Mouse (Mus musculus) testis, adult 2 months (tissue): ENCODE measurements around the gene Pxk.

Source experiments
- CTCF ChIP-seq: fragments of 200-500 bp; IDR thresholded peaks from 2 replicates; pipeline ENCODE4 v1.5.1; 2012; ENCODE audit warnings: low read depth, mild to moderate bottlenecking, inconsistent platforms, low read length, moderate library complexity; ENCODE audit not compliant: control insufficient read depth, insufficient read depth, insufficient replicate concordance
- POLR2A ChIP-seq: fragments of 200-500 bp; IDR thresholded peaks from 2 replicates; pipeline ENCODE4 v1.6.1; 2012; ENCODE audit warnings: low read depth, mild to moderate bottlenecking, inconsistent platforms, low read length, moderate library complexity; ENCODE audit not compliant: control insufficient read depth

- TF ChIP-seq CTCF (no peak), POLR2A (peak; percentile 59)
Observed at GRCm38 (mm10) chr14:8097978-8098686, at the start of gene Pxk.
